Mouse (Mus musculus): ENCODE measurements around the gene Ccdc183. TPM values are rescaled to one million over a fixed set of nuclear protein-coding genes. Genes with fewer than 3 reads are reported as not detected.

Gene Ccdc183
- polyA plus RNA-seq, 1 experiment, result not detected

DNA sequence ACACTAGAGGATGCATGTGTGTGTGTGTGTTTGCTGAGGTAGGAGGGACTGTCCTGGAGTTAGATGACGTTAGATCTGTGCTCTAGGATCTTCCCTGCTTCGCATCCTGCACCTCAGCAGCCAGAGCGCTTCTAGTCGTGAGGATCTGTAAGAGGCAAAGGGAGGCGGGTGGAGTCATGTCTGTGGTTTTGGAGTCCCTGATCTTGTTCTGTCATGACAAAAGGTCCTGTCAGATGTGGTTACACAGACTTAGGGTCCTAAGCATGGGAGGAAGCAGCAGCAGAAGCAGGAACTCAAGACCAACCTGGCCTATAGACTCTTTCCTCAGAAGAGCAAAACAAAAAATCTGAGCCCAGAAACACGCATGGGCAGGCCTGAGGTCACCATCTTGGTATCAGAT, 2.9 kb upstream of the Ccdc183 start:
- no peak overlapping the region for H3K4me3 ChIP-seq (replicated peaks; ENCODE audit: extremely low read depth, low read depth, low read length)
- 65% methylated on average over 6 of the region's 6 CpGs for WGBS
- DNase-seq, result no peak
- H3K4me1 ChIP-seq (ENCODE audit: control insufficient read depth, insufficient read depth, low read length), result no peaks in the 10 kb centered on the region
- TF ChIP-seq CTCF (IDR thresholded peaks at IDR 0.05; ENCODE audit: insufficient read depth, low read length) (no peak), POLR2A (IDR thresholded peaks at IDR 0.05; ENCODE audit: borderline replicate concordance, extremely low read depth, low read depth, low read length) (no peak)

DNA sequence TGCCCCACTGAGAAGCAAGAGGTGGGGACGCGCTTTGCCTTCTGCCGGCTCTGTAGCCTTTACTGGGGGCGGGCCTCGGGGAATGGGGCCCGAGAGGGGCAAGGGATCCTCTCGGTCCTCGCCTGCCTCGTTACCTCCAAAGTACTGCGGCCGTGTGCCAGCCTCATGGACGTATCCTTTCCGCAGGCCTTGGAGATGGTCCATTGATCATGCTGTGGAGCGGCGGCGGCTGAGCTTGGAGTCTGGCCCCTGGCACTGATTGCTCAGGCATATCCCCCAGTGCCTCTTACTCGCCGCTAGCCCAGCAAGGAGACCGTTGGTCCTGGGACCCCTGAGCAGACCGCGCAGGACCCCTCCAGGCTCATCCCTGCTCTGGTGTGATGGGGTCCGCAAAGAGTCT, 1.1 kb downstream of the Ccdc183 start:
- H3K4me1 ChIP-seq (ENCODE audit: control insufficient read depth, insufficient read depth, low read length), result no peaks in the 10 kb centered on the region
- WGBS, result 19% methylated on average over 22 of the region's 22 CpGs
- H3K4me3 ChIP-seq (replicated peaks; ENCODE audit: extremely low read depth, low read depth, low read length), result no peak overlapping the region
- no peak for DNase-seq
- TF ChIP-seq POLR2A (IDR thresholded peaks at IDR 0.05; ENCODE audit: borderline replicate concordance, extremely low read depth, low read depth, low read length) (no peak), CTCF (IDR thresholded peaks at IDR 0.05; ENCODE audit: insufficient read depth, low read length) (no peak)

DNA sequence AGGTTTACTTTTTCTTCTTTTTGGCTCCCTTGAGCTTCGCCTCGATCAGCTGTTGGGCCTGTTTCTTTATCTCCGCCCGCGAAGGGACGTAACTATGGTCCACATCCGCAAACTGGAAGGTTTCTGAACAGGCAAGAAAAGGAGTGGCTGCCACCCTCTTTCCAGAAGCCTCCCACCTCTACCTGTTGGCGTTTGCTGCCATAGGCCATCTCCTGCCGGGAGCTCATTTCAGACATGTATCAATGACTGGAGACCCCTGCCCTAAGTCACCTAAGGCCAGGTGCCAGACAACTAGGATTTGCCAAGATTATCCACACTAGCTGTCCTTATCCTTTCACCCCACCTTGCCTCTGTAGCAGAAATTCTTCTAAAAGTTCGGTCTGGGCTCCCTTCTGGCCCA, 8.8 kb downstream of the Ccdc183 start:
- 50% methylated on average over 10 of the region's 10 CpGs for WGBS
- peaks cover 4% of the 10 kb centered on the region for H3K4me1 ChIP-seq (ENCODE audit: control insufficient read depth, insufficient read depth, low read length)
- H3K4me3 ChIP-seq (replicated peaks; ENCODE audit: extremely low read depth, low read depth, low read length), result peak overlapping the region; percentile 93
- DNase-seq, result no peak
- TF ChIP-seq POLR2A (IDR thresholded peaks at IDR 0.05; ENCODE audit: borderline replicate concordance, extremely low read depth, low read depth, low read length) (no peak), CTCF (IDR thresholded peaks at IDR 0.05; ENCODE audit: insufficient read depth, low read length) (no peak)

DNA sequence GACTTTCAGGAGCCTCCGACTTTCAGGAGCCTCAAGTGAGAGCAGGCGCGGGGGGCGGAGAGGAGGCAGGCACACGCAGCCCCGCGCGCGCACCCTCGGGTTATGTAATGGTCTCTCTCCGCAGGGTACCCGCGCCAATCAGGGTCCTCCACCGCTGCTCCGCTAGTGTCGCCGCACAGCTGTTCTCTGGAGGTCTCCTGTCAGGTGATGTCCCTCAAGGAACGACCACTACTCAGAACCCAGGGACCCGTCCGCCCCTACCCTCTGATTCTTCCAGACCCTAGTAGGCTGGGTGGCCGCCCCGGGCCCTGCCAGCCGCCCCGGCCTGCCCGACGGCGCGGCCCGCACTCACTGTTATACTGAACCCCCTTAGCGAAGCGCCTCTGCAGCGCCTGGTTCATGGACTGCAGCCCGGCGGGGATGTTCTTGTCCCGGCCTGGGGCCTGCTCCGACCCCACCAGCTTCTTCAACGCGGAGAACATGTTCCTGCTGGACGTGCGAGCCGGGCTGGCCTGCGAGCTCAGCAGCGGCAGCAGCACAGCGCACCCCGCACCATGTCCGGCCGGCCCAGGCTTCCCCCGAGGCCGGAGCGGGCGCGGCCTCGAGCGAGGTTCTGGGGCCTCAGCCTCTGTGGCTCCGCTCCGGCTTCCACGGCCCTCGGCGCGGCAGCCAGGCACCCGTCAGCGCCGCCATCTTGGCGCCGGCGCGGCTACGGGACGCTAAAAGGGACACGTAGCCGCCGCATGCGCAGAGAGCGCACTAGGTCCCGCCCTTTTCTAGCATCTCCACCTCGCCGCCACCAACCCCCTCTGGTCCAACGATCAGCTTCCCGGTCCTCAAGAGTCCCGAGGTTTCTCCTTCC, 9.5 kb downstream of the Ccdc183 start, which contains the start of gene Rabl6:
TSS of gene Rabl6 (minus strand) at position 761 of the 862 bp plus-strand sequence.
- peak; percentile 89 for DNase-seq
- Histone ChIP-seq H3K4me1 (ENCODE audit: control insufficient read depth, insufficient read depth, low read length) (peaks cover 4% of the 10 kb centered on the region), H3K4me3 (replicated peaks; ENCODE audit: extremely low read depth, low read depth, low read length) (peak within 1 kb of the TSS; percentile 93)
- WGBS, result under 1% methylated on average over 80 of the region's 80 CpGs
- TF ChIP-seq POLR2A (IDR thresholded peaks at IDR 0.05; ENCODE audit: borderline replicate concordance, extremely low read depth, low read depth, low read length) (peak; percentile 71; the same call in 1 of the 2 replicates), CTCF (IDR thresholded peaks at IDR 0.05; ENCODE audit: insufficient read depth, low read length) (no peak)

DNA sequence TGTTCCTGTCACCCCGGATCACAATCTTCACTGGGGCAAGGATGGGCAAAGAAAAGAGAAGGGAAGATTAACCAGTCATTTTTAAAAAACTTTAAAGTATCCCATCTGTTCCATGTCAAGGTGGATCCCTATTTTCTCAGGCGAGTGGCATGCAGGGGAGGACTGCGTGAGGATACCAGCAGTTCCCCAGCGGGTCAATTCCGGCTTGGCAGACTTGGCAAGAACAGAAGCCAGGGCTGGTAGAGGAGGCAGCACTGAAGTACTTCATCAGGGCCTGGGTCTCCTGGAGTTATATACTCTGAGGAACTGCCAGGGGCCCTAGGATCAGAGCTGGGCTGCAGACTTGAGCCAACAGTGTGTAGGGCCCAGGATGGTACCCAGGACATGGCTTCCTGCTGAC, 15.0 kb downstream of the Ccdc183 start:
- TF ChIP-seq POLR2A (IDR thresholded peaks at IDR 0.05; ENCODE audit: borderline replicate concordance, extremely low read depth, low read depth, low read length) (no peak), CTCF (IDR thresholded peaks at IDR 0.05; ENCODE audit: insufficient read depth, low read length) (no peak)
- 93% methylated on average over 5 of the region's 5 CpGs for WGBS
- Histone ChIP-seq H3K4me3 (replicated peaks; ENCODE audit: extremely low read depth, low read depth, low read length) (no peak overlapping the region), H3K4me1 (ENCODE audit: control insufficient read depth, insufficient read depth, low read length) (peaks cover 4% of the 10 kb centered on the region)
- no peak for DNase-seq

DNA sequence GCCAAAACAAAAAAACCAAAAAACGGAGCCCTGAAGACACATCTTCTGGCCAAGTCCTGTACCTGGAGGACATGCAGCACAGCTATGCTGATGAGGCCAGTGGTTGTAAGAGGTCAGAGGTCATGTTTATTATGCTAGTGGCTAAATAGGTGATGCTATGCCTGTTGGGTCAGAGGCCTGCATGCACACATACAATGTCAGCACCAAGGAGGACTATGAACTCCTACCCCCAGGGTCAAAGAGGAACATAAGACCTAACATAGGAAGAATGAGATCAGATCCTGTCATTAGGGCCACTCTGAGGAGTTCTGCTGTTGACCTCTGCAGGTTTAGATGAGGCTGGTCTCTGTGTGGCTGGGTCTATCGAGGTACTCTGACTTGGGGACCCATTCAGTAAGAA, 17.4 kb downstream of the Ccdc183 start:
- H3K4me3 ChIP-seq (replicated peaks; ENCODE audit: extremely low read depth, low read depth, low read length), result no peak overlapping the region
- H3K4me1 ChIP-seq (ENCODE audit: control insufficient read depth, insufficient read depth, low read length), result no peaks in the 10 kb centered on the region
- DNase-seq, result no peak
- TF ChIP-seq POLR2A (IDR thresholded peaks at IDR 0.05; ENCODE audit: borderline replicate concordance, extremely low read depth, low read depth, low read length) (no peak), CTCF (IDR thresholded peaks at IDR 0.05; ENCODE audit: insufficient read depth, low read length) (no peak)
- 78% methylated on average over 2 of the region's 2 CpGs for WGBS

DNA sequence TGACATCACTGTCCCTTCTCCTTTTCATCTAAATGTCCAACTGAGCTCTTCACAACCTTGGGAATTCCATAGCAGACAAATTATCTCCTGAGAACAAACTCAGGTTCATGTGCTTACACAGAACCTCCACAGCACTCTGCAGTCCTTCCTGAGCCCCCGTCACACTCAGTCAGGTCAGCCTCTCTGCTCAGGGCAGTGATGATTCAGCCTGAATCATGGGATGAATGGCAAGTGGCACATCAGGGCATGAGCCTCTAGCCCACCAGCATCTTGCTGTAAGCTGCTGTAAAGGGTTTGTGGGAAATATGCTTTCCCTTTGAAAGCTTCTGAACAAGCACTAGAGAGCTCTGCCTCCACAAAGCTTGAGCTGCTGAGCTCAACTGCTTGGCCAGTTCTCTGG, 18.7 kb downstream of the Ccdc183 start:
- TF ChIP-seq CTCF (IDR thresholded peaks at IDR 0.05; ENCODE audit: insufficient read depth, low read length) (no peak), POLR2A (IDR thresholded peaks at IDR 0.05; ENCODE audit: borderline replicate concordance, extremely low read depth, low read depth, low read length) (no peak)
- DNase-seq, result no peak
- WGBS, result 93% methylated on average over 1 of the region's 1 CpGs
- H3K4me1 ChIP-seq (ENCODE audit: control insufficient read depth, insufficient read depth, low read length), result no peaks in the 10 kb centered on the region
- H3K4me3 ChIP-seq (replicated peaks; ENCODE audit: extremely low read depth, low read depth, low read length), result no peak overlapping the region

DNA sequence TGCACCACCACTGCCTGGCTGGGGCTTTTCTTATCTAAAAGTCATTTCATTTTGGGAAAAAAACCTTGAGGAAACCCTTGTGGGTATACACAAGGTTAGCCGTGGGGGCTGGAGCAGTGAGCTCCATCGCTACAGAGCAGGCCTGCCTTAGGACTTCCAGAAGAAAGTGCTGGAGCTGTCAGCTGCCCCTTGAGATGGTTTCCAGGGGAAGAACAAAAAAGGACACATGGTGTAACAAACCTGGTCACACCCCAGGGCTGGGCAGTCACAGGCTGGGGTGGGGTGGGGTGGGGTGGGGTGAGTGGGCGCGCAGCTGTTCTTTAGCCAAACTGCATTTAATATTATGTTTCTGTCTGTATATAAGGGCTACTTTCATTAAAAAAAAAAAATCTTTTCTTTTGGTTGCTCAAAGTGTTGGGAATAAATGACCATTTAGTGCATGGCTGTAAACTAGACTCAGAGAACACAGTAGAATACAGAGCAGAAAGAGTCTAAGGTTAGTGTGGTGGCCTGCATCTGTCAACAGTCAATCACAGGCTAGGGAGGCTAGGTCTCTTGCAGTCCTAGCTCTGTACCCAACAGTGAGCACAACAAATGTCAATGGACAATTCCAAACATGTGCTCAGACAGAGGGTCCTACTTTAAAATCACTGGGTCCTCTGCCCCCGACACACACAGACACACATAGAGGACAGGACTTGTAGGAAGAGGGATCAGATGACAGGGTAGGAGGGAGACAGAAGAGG, 20.5 kb downstream of the Ccdc183 start:
- Histone ChIP-seq H3K4me3 (replicated peaks; ENCODE audit: extremely low read depth, low read depth, low read length) (no peak overlapping the region), H3K4me1 (ENCODE audit: control insufficient read depth, insufficient read depth, low read length) (no peaks in the 10 kb centered on the region)
- no peak for DNase-seq
- TF ChIP-seq CTCF (IDR thresholded peaks at IDR 0.05; ENCODE audit: insufficient read depth, low read length), result no peak
- no peak for TF ChIP-seq POLR2A (IDR thresholded peaks at IDR 0.05; ENCODE audit: borderline replicate concordance, extremely low read depth, low read depth, low read length)
- WGBS, result 93% methylated on average over 5 of the region's 5 CpGs

DNA sequence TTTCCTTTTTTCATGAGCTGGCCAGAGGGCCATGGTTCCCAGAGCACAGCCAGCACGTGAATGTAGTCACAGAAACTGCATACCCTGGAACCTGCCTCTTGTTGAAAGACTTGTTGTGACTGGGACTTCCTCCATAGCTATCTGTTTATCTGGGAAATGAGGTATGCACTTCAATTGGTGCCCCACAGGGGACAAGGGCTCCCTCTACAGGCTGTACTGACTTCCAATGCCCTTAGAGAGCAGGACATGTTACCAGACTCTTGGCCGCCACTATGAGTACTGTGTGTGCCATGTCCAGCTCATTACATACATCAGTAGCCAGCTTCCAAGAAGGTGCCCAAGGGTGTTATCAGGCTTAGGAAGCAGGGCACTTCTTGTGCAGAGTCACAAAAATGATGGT, 25.6 kb downstream of the Ccdc183 start:
- TF ChIP-seq CTCF (IDR thresholded peaks at IDR 0.05; ENCODE audit: insufficient read depth, low read length) (peak; percentile 43), POLR2A (IDR thresholded peaks at IDR 0.05; ENCODE audit: borderline replicate concordance, extremely low read depth, low read depth, low read length) (no peak)
- 57% methylated on average over 2 of the region's 2 CpGs for WGBS
- no peak for DNase-seq
- Histone ChIP-seq H3K4me1 (ENCODE audit: control insufficient read depth, insufficient read depth, low read length) (no peaks in the 10 kb centered on the region), H3K4me3 (replicated peaks; ENCODE audit: extremely low read depth, low read depth, low read length) (no peak overlapping the region)

Measured in lung, adult 2 months (tissue).